Mouse (Mus musculus): ENCODE results near the gene St6gal2. TPM values are rescaled to one million over a fixed set of nuclear protein-coding genes. Genes with fewer than 3 reads are reported as not detected.

The St6gal2 gene
- 1.6 and 1.8 TPM in 2 replicates for total RNA-seq (2012; rRNA removed)

- TF ChIP-seq HCFC1 (IDR thresholded peaks at IDR 0.05; ENCODE audit: borderline replicate concordance, insufficient read depth, low read length) (no peak), ZC3H11A (IDR thresholded peaks at IDR 0.05; ENCODE audit: borderline replicate concordance, low read depth, low read length) (no peak), MAFK (IDR thresholded peaks at IDR 0.05; ENCODE audit: insufficient read depth, low read depth, low read length) (no peak), CHD2 (IDR thresholded peaks at IDR 0.05; ENCODE audit: low read depth, low read length) (no peak), ZNF384 (IDR thresholded peaks at IDR 0.05; ENCODE audit: low read depth, low read length) (no peak)
- Histone ChIP-seq H3K27ac (ENCODE audit: insufficient read depth, low read depth, low read length, poor library complexity, severe bottlenecking) (no peak within 1 kb of the TSS), H3K36me3 (ENCODE audit: control insufficient read depth, insufficient read depth, low read length, poor library complexity, severe bottlenecking) (no peaks in the 10 kb centered on the region), H3K4me1 (ENCODE audit: control insufficient read depth in 2 of 2, insufficient read depth in 2 of 2, low read length in 2 of 2, poor library complexity in 1 of 2) (no peaks in the 10 kb centered on the region), H3K9me3 (ENCODE audit: control insufficient read depth, insufficient read depth, low read depth, low read length) (no peaks in the 10 kb centered on the region), H3K9ac (ENCODE audit: insufficient read depth, low read depth, low read length, poor library complexity, severe bottlenecking) (peak within 1 kb of the TSS; percentile 72), H3K4me3 (ENCODE audit: insufficient read depth in 1 of 2, low read depth in 1 of 2, low read length in 2 of 2, poor library complexity in 1 of 2, severe bottlenecking in 1 of 2) (peak within 1 kb of the TSS; percentile 68 to 74)
- in situ Hi-C loops (cut with MboI; ENCODE audit: low sequenced_read_pairs in 2 of 2, unreplicated experiment in 2 of 2): no loop called here
- DNase-seq (ENCODE audit: low read depth, low spot score): peak; percentile 30
These were observed at the start of gene St6gal2 for GRCm38 (mm10) chr17:55445250-55446184. Gene St6gal2, plus strand, starts transcription at chr17:55445382.

- no peaks in the 10 kb centered on the region for H3K9me3 ChIP-seq (ENCODE audit: control insufficient read depth, insufficient read depth, low read depth, low read length)
- peaks cover 0 to 2% of the 10 kb centered on the region in 2 experiments; a peak in 1 of 4 replicates for H3K4me1 ChIP-seq (ENCODE audit: control insufficient read depth in 2 of 2, insufficient read depth in 2 of 2, low read length in 2 of 2, poor library complexity in 1 of 2)
- no peak for DNase-seq (ENCODE audit: low read depth, low spot score)
- TF ChIP-seq ZNF384 (IDR thresholded peaks at IDR 0.05; ENCODE audit: low read depth, low read length): no peak
- TF ChIP-seq ZC3H11A (IDR thresholded peaks at IDR 0.05; ENCODE audit: borderline replicate concordance, low read depth, low read length): no peak
- TF ChIP-seq MAFK (IDR thresholded peaks at IDR 0.05; ENCODE audit: insufficient read depth, low read depth, low read length): no peak
- no peak for TF ChIP-seq CHD2 (IDR thresholded peaks at IDR 0.05; ENCODE audit: low read depth, low read length)
- TF ChIP-seq HCFC1 (IDR thresholded peaks at IDR 0.05; ENCODE audit: borderline replicate concordance, insufficient read depth, low read length): no peak
- no peak overlapping the region for H3K9ac ChIP-seq (ENCODE audit: insufficient read depth, low read depth, low read length, poor library complexity, severe bottlenecking)
- in situ Hi-C loops (cut with MboI; ENCODE audit: low sequenced_read_pairs in 2 of 2, unreplicated experiment in 2 of 2): no loop called here
- H3K4me3 ChIP-seq (ENCODE audit: insufficient read depth in 1 of 2, low read depth in 1 of 2, low read length in 2 of 2, poor library complexity in 1 of 2, severe bottlenecking in 1 of 2): no peak overlapping the region
- no peak overlapping the region for H3K27ac ChIP-seq (ENCODE audit: insufficient read depth, low read depth, low read length, poor library complexity, severe bottlenecking)
- no peaks in the 10 kb centered on the region for H3K36me3 ChIP-seq (ENCODE audit: control insufficient read depth, insufficient read depth, low read length, poor library complexity, severe bottlenecking)
These were observed 39.1 kb upstream of the St6gal2 start for GRCm38 (mm10) chr17:55406043-55406442.

- TF ChIP-seq ZC3H11A (IDR thresholded peaks at IDR 0.05; ENCODE audit: borderline replicate concordance, low read depth, low read length) (no peak), HCFC1 (IDR thresholded peaks at IDR 0.05; ENCODE audit: borderline replicate concordance, insufficient read depth, low read length) (no peak), ZNF384 (IDR thresholded peaks at IDR 0.05; ENCODE audit: low read depth, low read length) (no peak), MAFK (IDR thresholded peaks at IDR 0.05; ENCODE audit: insufficient read depth, low read depth, low read length) (no peak), CHD2 (IDR thresholded peaks at IDR 0.05; ENCODE audit: low read depth, low read length) (no peak)
- H3K4me1 ChIP-seq (ENCODE audit: control insufficient read depth in 2 of 2, insufficient read depth in 2 of 2, low read length in 2 of 2, poor library complexity in 1 of 2): no peaks in the 10 kb centered on the region
- in situ Hi-C loops (cut with MboI; ENCODE audit: low sequenced_read_pairs in 2 of 2, unreplicated experiment in 2 of 2): no loop called here
- H3K9me3 ChIP-seq (ENCODE audit: control insufficient read depth, insufficient read depth, low read depth, low read length): no peaks in the 10 kb centered on the region
- H3K9ac ChIP-seq (ENCODE audit: insufficient read depth, low read depth, low read length, poor library complexity, severe bottlenecking): no peak overlapping the region
- H3K36me3 ChIP-seq (ENCODE audit: control insufficient read depth, insufficient read depth, low read length, poor library complexity, severe bottlenecking): no peaks in the 10 kb centered on the region
- no peak for DNase-seq (ENCODE audit: low read depth, low spot score)
- no peak overlapping the region for H3K4me3 ChIP-seq (ENCODE audit: insufficient read depth in 1 of 2, low read depth in 1 of 2, low read length in 2 of 2, poor library complexity in 1 of 2, severe bottlenecking in 1 of 2)
- H3K27ac ChIP-seq (ENCODE audit: insufficient read depth, low read depth, low read length, poor library complexity, severe bottlenecking): no peak overlapping the region
These were observed 28.7 kb upstream of the St6gal2 start for GRCm38 (mm10) chr17:55416519-55416918.

- Histone ChIP-seq H3K9me3 (ENCODE audit: control insufficient read depth, insufficient read depth, low read depth, low read length) (no peaks in the 10 kb centered on the region), H3K27ac (ENCODE audit: insufficient read depth, low read depth, low read length, poor library complexity, severe bottlenecking) (no peak overlapping the region), H3K36me3 (ENCODE audit: control insufficient read depth, insufficient read depth, low read length, poor library complexity, severe bottlenecking) (no peaks in the 10 kb centered on the region), H3K4me3 (ENCODE audit: insufficient read depth in 1 of 2, low read depth in 1 of 2, low read length in 2 of 2, poor library complexity in 1 of 2, severe bottlenecking in 1 of 2) (peak overlapping the region; percentile 68 to 74), H3K4me1 (ENCODE audit: control insufficient read depth in 2 of 2, insufficient read depth in 2 of 2, low read length in 2 of 2, poor library complexity in 1 of 2) (no peaks in the 10 kb centered on the region), H3K9ac (ENCODE audit: insufficient read depth, low read depth, low read length, poor library complexity, severe bottlenecking) (peak overlapping the region; percentile 72; the same call in 1 of the 2 replicates)
- TF ChIP-seq ZNF384 (IDR thresholded peaks at IDR 0.05; ENCODE audit: low read depth, low read length) (no peak), CHD2 (IDR thresholded peaks at IDR 0.05; ENCODE audit: low read depth, low read length) (no peak), MAFK (IDR thresholded peaks at IDR 0.05; ENCODE audit: insufficient read depth, low read depth, low read length) (no peak)
- DNase-seq (ENCODE audit: low read depth, low spot score): peak; percentile 20
- in situ Hi-C loops (cut with MboI; ENCODE audit: low sequenced_read_pairs in 2 of 2, unreplicated experiment in 2 of 2): no loop called here
These were observed 974 bp downstream of the St6gal2 start for GRCm38 (mm10) chr17:55446185-55446527.
